Mouse (Mus musculus): Measurements from ENCODE around the gene Slc30a3.
"Not testable (repeated sequence)": the region's sequence is repeated elsewhere in the genome, so short reads cannot be mapped to it uniquely, and the experiment has no call there.

Gene Slc30a3

GRCm38 (mm10) chr5:31050427-31050826, 57.6 kb downstream of the Slc30a3 start:
- in situ Hi-C loops (cut with MboI, MseI): no loop called here

GRCm38 (mm10) chr5:31048763-31049641, 59.0 kb downstream of the Slc30a3 start, which contains the start of gene Slc5a6:
TSS of gene Slc5a6 (minus strand) at chr5:31048924.
- in situ Hi-C loops (cut with MboI, MseI): no loop called here

GRCm38 (mm10) chr5:31047848-31048762, 59.9 kb downstream of the Slc30a3 start, which contains the start of gene Atraid:
TSS of gene Atraid (plus strand) at chr5:31048312.
- in situ Hi-C loops (cut with MboI, MseI): no loop called here

GRCm38 (mm10) chr5:31047074-31047473, 61.0 kb downstream of the Slc30a3 start:
- in situ Hi-C loops (cut with MboI, MseI): no loop called here

- in situ Hi-C loops (cut with MboI, MseI): no loop called here
These were observed 61.6 kb downstream of the Slc30a3 start for GRCm38 (mm10) chr5:31046416-31046815.

GRCm38 (mm10) chr5:31038171-31038845, 69.7 kb downstream of the Slc30a3 start:
- in situ Hi-C loops (cut with MboI, MseI): no loop called here

GRCm38 (mm10) chr5:31036556-31036955, 71.5 kb downstream of the Slc30a3 start:
- in situ Hi-C loops (cut with MboI, MseI): not testable (repeated sequence)

Data from T-helper 17 cell (primary cell).